Comparison of ENCODE assay signal across 30 mouse cellular contexts in the genomic region with DNA sequence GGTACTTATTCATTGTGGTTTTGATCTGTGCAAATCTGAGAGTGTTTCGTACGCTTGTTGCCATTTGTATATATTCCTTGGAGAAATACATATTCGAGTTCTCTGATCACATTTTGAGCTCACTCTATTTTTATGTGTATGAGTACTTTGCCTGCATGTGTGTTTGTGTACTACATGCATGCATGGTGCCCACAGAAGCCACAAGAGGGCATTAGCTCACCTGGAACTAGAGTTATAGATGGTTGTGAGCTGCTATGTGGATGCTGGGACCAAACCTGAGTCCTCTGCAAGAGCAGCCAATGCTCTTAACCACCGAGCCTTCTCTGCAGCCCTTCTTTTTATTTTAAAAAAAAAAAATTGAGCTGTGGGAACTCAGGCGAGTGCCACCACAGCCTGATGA. TPM values are rescaled to one million over a fixed set of nuclear protein-coding genes. Genes with fewer than 3 reads are reported as not detected.
"Had no signal": no experiment of that assay in that cellular context is flagged by ENCODE, and none has a peak within 500 bp of the region (broad histone marks: within the 10 kb centered on the region; RNA-seq: fewer than 3 reads in every experiment).

No protein-coding gene starts in this region.

- ATAC-seq: liver, embryonic 12.5 days; midbrain, embryonic 13.5 days; midbrain, embryonic 16.5 days had no signal

- H3K27me3 ChIP-seq: kidney, embryonic 15.5 days; limb, embryonic 13.5 days; liver, embryonic 12.5 days; liver, embryonic 15.5 days; lung, embryonic 15.5 days; midbrain, embryonic 13.5 days; neural tube, embryonic 12.5 days; neural tube, embryonic 15.5 days; stomach, embryonic 15.5 days had no signal

- H3K4me1 ChIP-seq: liver, embryonic 12.5 days; liver, embryonic 15.5 days; midbrain, embryonic 13.5 days; neural tube, embryonic 12.5 days; neural tube, embryonic 15.5 days had no signal

- H3K4me2 ChIP-seq: kidney, embryonic 15.5 days; limb, embryonic 13.5 days; liver, embryonic 12.5 days; liver, embryonic 15.5 days; lung, embryonic 15.5 days; midbrain, embryonic 13.5 days; neural tube, embryonic 12.5 days; neural tube, embryonic 15.5 days; stomach, embryonic 15.5 days had no signal

- DNase-seq: kidney, adult 11 months; kidney, adult 8-10 months; kidney, postnatal 10 days; kidney, postnatal 36 days; layer of hippocampus, adult 9-11 months; liver; lung, adult 18-20 months; lung, postnatal 14 days; right cerebral cortex, adult 18-20 months; right cerebral cortex, postnatal 14 days; spleen, adult 18-20 months; thymus, adult 18-20 months; thymus, postnatal 36 days had no signal

- H3K27ac ChIP-seq: kidney, embryonic 15.5 days; limb, embryonic 10.5 days; limb, embryonic 13.5 days; liver, embryonic 12.5 days; liver, embryonic 15.5 days; lung, embryonic 15.5 days; macrophage; midbrain, embryonic 13.5 days; neural tube, embryonic 12.5 days; neural tube, embryonic 15.5 days; stomach, embryonic 15.5 days had no signal

- H3K4me3 ChIP-seq: kidney, embryonic 15.5 days; limb, embryonic 10.5 days; limb, embryonic 13.5 days; liver, embryonic 12.5 days; liver, embryonic 15.5 days; lung, embryonic 15.5 days; midbrain, embryonic 13.5 days; neural tube, embryonic 12.5 days; neural tube, embryonic 15.5 days; stomach, embryonic 15.5 days had no signal

- H3K9me3 ChIP-seq: kidney, embryonic 15.5 days; limb, embryonic 10.5 days; limb, embryonic 13.5 days; liver, embryonic 12.5 days; liver, embryonic 15.5 days; lung, embryonic 15.5 days; midbrain, embryonic 13.5 days; neural tube, embryonic 12.5 days; neural tube, embryonic 15.5 days; stomach, embryonic 15.5 days had no signal

- H3K36me3 ChIP-seq: kidney, embryonic 15.5 days; limb, embryonic 10.5 days; limb, embryonic 13.5 days; liver, embryonic 12.5 days; liver, embryonic 15.5 days; lung, embryonic 15.5 days; midbrain, embryonic 13.5 days; neural tube, embryonic 12.5 days; neural tube, embryonic 15.5 days; stomach, embryonic 15.5 days had no signal

- H3K9ac ChIP-seq: kidney, embryonic 15.5 days; limb, embryonic 13.5 days; liver, embryonic 12.5 days; liver, embryonic 15.5 days; lung, embryonic 15.5 days; midbrain, embryonic 13.5 days; neural tube, embryonic 12.5 days; neural tube, embryonic 15.5 days; stomach, embryonic 15.5 days had no signal

RNA-seq across cellular contexts. Expression of gene Smco2, which starts 11.5 kb away (rescaled TPM):
- total RNA-seq: layer of hippocampus, postnatal 25 days; left cerebral cortex, adult 18-20 months; left cerebral cortex, postnatal 25 days; megakaryocyte, adult 5-6 weeks had no signal
- polyA plus RNA-seq: kidney, embryonic 15.5 days; limb, embryonic 10.5 days; limb, embryonic 13.5 days; liver, embryonic 12.5 days; liver, embryonic 15.5 days; lung, embryonic 15.5 days; macrophage; midbrain, embryonic 13.5 days; midbrain, embryonic 16.5 days; neural tube, embryonic 12.5 days; neural tube, embryonic 15.5 days; stomach, embryonic 15.5 days; urinary bladder, adult 2 months had no signal
